Mouse (Mus musculus): ENCODE results near the gene Prpf39. TPM values are rescaled to one million over a fixed set of nuclear protein-coding genes. Genes with fewer than 3 reads are reported as not detected.

The Prpf39 gene
- polyA plus RNA-seq, 1 experiment from 2014 or later = 41.2 TPM

- peaks cover 34% of the 10 kb centered on the region for H3K4me1 ChIP-seq (replicated peaks)
- no peaks in the 10 kb centered on the region for H3K27me3 ChIP-seq
- peak overlapping the region; percentile 90 for H3K9ac ChIP-seq
- H3K36me3 ChIP-seq = peaks cover 11% of the 10 kb centered on the region
- 4% methylated on average over 21 of the region's 21 CpGs for WGBS
- H3K4me3 ChIP-seq = peak overlapping the region; percentile 92
- peak; percentile 55 for ATAC-seq (ENCODE audit: low FRiP score, low read depth)
- no peaks in the 10 kb centered on the region for H3K9me3 ChIP-seq
- peak overlapping the region; percentile 98 for H3K27ac ChIP-seq (replicated peaks)
- H3K4me2 ChIP-seq = peak overlapping the region; percentile 88
Observed at GRCm38 (mm10) chr12:65072911-65073610, 36.9 kb downstream of the Prpf39 start.

DNA sequence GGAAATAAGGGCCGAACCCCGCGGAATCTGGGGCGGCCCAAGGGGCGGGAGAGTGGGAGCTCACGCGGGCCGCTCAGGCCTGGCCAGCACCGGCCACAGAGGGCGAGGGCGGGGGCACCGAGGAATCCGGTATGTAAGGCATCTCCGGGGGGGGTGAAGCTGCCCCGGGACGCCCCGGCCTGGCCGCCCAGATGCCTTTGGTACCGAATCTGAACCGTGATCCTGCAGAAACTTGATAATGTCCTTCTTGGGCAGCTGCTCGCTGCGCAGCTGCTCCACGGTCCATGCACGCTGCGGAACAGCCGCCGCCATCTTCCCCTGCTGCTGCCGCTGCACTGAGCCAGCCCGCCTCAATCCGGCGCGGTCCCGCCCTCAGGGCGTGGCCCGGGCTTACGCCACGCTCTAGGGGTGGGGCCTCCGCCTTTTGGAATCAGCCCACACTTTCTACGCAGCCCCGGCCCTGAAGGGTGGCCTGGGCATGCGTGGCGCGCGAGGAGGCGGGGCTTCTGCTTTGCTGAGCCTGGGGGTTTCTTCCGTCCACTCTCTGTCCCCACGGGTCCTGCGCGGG, 37.6 kb downstream of the Prpf39 start, which contains the start of gene Fkbp3:
Fkbp3 (minus strand) TSS at position 397 of the 568 bp plus-strand sequence.
- peak; percentile 99 for ATAC-seq (ENCODE audit: low FRiP score, low read depth)
- Histone ChIP-seq H3K4me1 (replicated peaks) (peaks cover 36% of the 10 kb centered on the region), H3K27me3 (no peaks in the 10 kb centered on the region), H3K4me3 (peak within 1 kb of the TSS; percentile 92), H3K27ac (replicated peaks) (peak within 1 kb of the TSS; percentile 98), H3K9me3 (no peaks in the 10 kb centered on the region), H3K4me2 (peak within 1 kb of the TSS; percentile 88), H3K9ac (peak within 1 kb of the TSS; percentile 90), H3K36me3 (peaks cover 5% of the 10 kb centered on the region)
- WGBS = under 1% methylated on average over 48 of the region's 49 CpGs

GRCm38 (mm10) chr12:65074651-65075050, 38.5 kb downstream of the Prpf39 start:
- ATAC-seq (ENCODE audit: low FRiP score, low read depth) = no peak
- H3K27ac ChIP-seq (replicated peaks) = peak overlapping the region; percentile 98
- peak overlapping the region; percentile 90; the same call in 1 of the 2 replicates for H3K9ac ChIP-seq
- peak overlapping the region; percentile 88 for H3K4me2 ChIP-seq
- H3K4me3 ChIP-seq = peak overlapping the region; percentile 92
- peaks cover 36% of the 10 kb centered on the region for H3K4me1 ChIP-seq (replicated peaks)
- 44% methylated on average over 7 of the region's 7 CpGs for WGBS
- H3K9me3 ChIP-seq = no peaks in the 10 kb centered on the region
- H3K36me3 ChIP-seq = no peaks in the 10 kb centered on the region
- H3K27me3 ChIP-seq = no peaks in the 10 kb centered on the region

GRCm38 (mm10) chr12:65075085-65075732, 39.1 kb downstream of the Prpf39 start, which contains the start of gene Fancm:
Gene Fancm (plus strand): TSS chr12:65075603.
- peak; percentile 40 for ATAC-seq (ENCODE audit: low FRiP score, low read depth)

GRCm38 (mm10) chr12:65075733-65076310, 39.7 kb downstream of the Prpf39 start:
- H3K9ac ChIP-seq = peak overlapping the region; percentile 88
- H3K36me3 ChIP-seq = 0 out of 2 replicates have a peak, but pooled peaks cover 9% of the 10 kb centered on the region
- peak overlapping the region; percentile 92 for H3K4me3 ChIP-seq
- H3K9me3 ChIP-seq = no peaks in the 10 kb centered on the region
- no peaks in the 10 kb centered on the region for H3K27me3 ChIP-seq
- under 1% methylated on average over 41 of the region's 41 CpGs for WGBS
- peak overlapping the region; percentile 88 for H3K4me2 ChIP-seq
- H3K4me1 ChIP-seq (replicated peaks) = peaks cover 36% of the 10 kb centered on the region
- H3K27ac ChIP-seq (replicated peaks) = peak overlapping the region; percentile 98
- 0 out of 2 replicates have a peak, but pooled peaks have one; percentile 8 for ATAC-seq (ENCODE audit: low FRiP score, low read depth)

More at GRCm38 (mm10) chr12:65075085-65075732, 39.1 kb downstream of the Prpf39 start, which contains the start of gene Fancm:
- Histone ChIP-seq H3K27me3 (no peaks in the 10 kb centered on the region), H3K4me2 (peak within 1 kb of the TSS; percentile 88), H3K27ac (replicated peaks) (peak within 1 kb of the TSS; percentile 98), H3K4me1 (replicated peaks) (peaks cover 36% of the 10 kb centered on the region), H3K4me3 (peak within 1 kb of the TSS; percentile 92), H3K9me3 (no peaks in the 10 kb centered on the region), H3K9ac (peak within 1 kb of the TSS; percentile 90), H3K36me3 (0 out of 2 replicates have a peak, but pooled peaks cover 2% of the 10 kb centered on the region)
- 2% methylated on average over 39 of the region's 39 CpGs for WGBS

GRCm38 (mm10) chr12:65076906-65077305, 40.8 kb downstream of the Prpf39 start:
- Histone ChIP-seq H3K27me3 (no peaks in the 10 kb centered on the region), H3K9me3 (no peaks in the 10 kb centered on the region), H3K4me3 (peak overlapping the region; percentile 92), H3K4me1 (replicated peaks) (peaks cover 36% of the 10 kb centered on the region), H3K4me2 (peak overlapping the region; percentile 88), H3K9ac (no peak overlapping the region), H3K36me3 (0 out of 2 replicates have a peak, but pooled peaks cover 9% of the 10 kb centered on the region), H3K27ac (replicated peaks) (no peak overlapping the region)
- ATAC-seq (ENCODE audit: low FRiP score, low read depth) = no peak
- WGBS = 87% methylated on average over 9 of the region's 9 CpGs

DNA sequence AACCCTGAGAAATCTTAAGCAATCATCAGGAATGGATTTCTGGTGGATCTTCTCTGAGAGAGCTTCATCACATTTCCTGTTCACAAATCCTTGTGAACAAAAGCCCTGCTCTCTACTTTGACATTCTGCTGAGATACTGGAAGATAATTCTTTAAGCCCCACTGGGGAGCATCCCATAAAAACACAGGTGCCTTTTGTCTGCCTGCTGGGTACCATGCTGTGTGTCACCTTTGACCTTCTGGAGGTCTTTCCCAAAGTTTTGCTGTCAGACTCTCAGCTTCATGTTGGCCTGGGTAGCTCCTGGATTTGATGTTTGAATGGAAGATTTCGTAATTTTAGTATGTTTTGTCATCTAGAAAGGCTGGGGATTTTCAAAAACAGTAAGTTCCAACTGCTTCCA, 72.6 kb downstream of the Prpf39 start:
- Histone ChIP-seq H3K4me2 (no peak overlapping the region), H3K4me1 (replicated peaks) (no peaks in the 10 kb centered on the region), H3K4me3 (no peak overlapping the region), H3K36me3 (peaks cover 18% of the 10 kb centered on the region), H3K27me3 (no peaks in the 10 kb centered on the region), H3K9me3 (no peaks in the 10 kb centered on the region), H3K27ac (replicated peaks) (no peak overlapping the region), H3K9ac (no peak overlapping the region)
- 86% methylated on average over 1 of the region's 1 CpGs for WGBS
- no peak for ATAC-seq (ENCODE audit: low FRiP score, low read depth)

DNA sequence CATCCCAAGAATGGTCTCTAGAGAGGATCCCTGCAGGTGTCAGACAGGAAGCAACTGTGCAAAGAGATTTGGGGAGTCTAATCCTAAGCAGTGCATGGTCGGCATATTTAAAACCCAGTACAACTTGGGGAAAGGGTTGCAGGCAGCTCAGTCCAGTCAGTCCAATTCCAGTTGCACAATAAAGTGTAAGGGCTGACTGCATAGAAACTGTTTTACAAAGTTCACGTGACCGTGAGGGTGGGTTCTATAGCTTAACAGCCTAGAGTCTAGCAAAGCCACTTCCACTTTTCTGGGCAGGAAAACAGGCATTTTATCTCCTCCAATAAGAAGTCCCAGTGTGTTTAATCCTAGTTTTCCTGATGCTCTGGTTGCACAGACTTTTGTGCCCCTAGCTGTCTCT, 75.4 kb downstream of the Prpf39 start:
- H3K36me3 ChIP-seq = peaks cover 19% of the 10 kb centered on the region
- no peaks in the 10 kb centered on the region for H3K9me3 ChIP-seq
- H3K4me1 ChIP-seq (replicated peaks) = no peaks in the 10 kb centered on the region
- ATAC-seq (ENCODE audit: low FRiP score, low read depth) = no peak
- no peak overlapping the region for H3K27ac ChIP-seq (replicated peaks)
- H3K4me3 ChIP-seq = no peak overlapping the region
- no peak overlapping the region for H3K4me2 ChIP-seq
- 93% methylated on average over 3 of the region's 3 CpGs for WGBS
- H3K9ac ChIP-seq = no peak overlapping the region
- no peaks in the 10 kb centered on the region for H3K27me3 ChIP-seq

DNA sequence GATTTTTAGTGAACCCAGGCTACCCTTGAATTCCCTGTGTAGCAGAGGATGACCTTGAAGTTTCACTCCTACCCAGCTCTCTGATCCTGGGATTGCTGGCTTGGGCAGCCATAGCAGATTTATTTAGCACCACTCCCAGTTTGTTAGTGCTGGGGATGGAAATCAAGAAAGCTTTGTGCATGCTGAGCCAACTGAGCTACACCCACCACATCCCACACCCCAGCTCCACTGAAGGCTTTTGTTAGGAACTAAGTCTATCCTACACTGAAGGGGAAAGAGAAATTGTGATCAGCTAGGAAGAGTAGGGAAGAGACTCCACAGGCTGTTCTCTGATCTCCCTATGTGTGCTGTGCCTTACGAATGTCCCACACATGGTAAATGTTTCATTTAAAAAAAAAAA, 76.7 kb downstream of the Prpf39 start:
- no peaks in the 10 kb centered on the region for H3K27me3 ChIP-seq
- H3K9ac ChIP-seq = no peak overlapping the region
- 100% methylated on average over 1 of the region's 1 CpGs for WGBS
- ATAC-seq (ENCODE audit: low FRiP score, low read depth) = no peak
- H3K4me2 ChIP-seq = no peak overlapping the region
- peaks cover 21% of the 10 kb centered on the region for H3K36me3 ChIP-seq
- no peaks in the 10 kb centered on the region for H3K9me3 ChIP-seq
- H3K4me3 ChIP-seq = no peak overlapping the region
- no peak overlapping the region for H3K27ac ChIP-seq (replicated peaks)
- H3K4me1 ChIP-seq (replicated peaks) = no peaks in the 10 kb centered on the region
